Mouse (Mus musculus) retina, adult 2 months (tissue): Measurements from ENCODE around the gene Try10.
"Not testable (repeated sequence)": the region's sequence is repeated elsewhere in the genome, so short reads cannot be mapped to it uniquely, and the experiment has no call there.

Source experiments
- DNase-seq: peaks from one replicate; pipeline ENCODE4 v3.0.0-alpha.2; 2012; ENCODE audit warnings: low read depth, low spot score

Gene Try10

GRCm38 (mm10) chr6:41353932-41354331 lies at the start of gene Try10:
Gene Try10, plus strand, starts transcription at chr6:41354105.
- DNase-seq: no peak

GRCm38 (mm10) chr6:41316741-41317140 lies 37.2 kb upstream of the Try10 start, which contains the start of gene Try5:
Gene Try5, minus strand, starts transcription at chr6:41316841.
- not testable (repeated sequence) for DNase-seq

- DNase-seq: not testable (repeated sequence)
Observed at GRCm38 (mm10) chr6:41373772-41374171, 19.9 kb downstream of the Try10 start.

GRCm38 (mm10) chr6:41377578-41377977 lies 23.7 kb downstream of the Try10 start, which contains the start of gene Prss3:
Gene Prss3, minus strand, starts transcription at chr6:41377678.
- not testable (repeated sequence) for DNase-seq

- DNase-seq: no peak
Observed at GRCm38 (mm10) chr6:41386781-41387180, 32.9 kb downstream of the Try10 start.

- DNase-seq: not testable (repeated sequence)
Observed at GRCm38 (mm10) chr6:41391640-41392039, 37.7 kb downstream of the Try10 start.

- not testable (repeated sequence) for DNase-seq
Observed at GRCm38 (mm10) chr6:41392056-41392455, 38.2 kb downstream of the Try10 start, which contains the start of gene Gm5771. Gene Gm5771, plus strand, starts transcription at chr6:41392356.
